Mouse (Mus musculus): ENCODE results near the gene Cst10. TPM values are rescaled to one million over a fixed set of nuclear protein-coding genes. Genes with fewer than 3 reads are reported as not detected.
A peak's percentile ranks its signal among the peaks of the same experiment; 100 is the strongest.

Cst10 gene
- total RNA-seq (2021), result not detected

GRCm38 (mm10) chr2:149404757-149405156 is at the start of gene Cst10:
Cst10 (plus strand) TSS chr2:149405057.
- DNase-seq (ENCODE audit: low spot score in 2 of 2), result no peak
- intact Hi-C loops (cut with DNase I), result no loop called here

- DNase-seq (ENCODE audit: low spot score in 2 of 2), result no peak
- intact Hi-C loops (cut with DNase I), result no loop called here
Observed at GRCm38 (mm10) chr2:149392951-149393350, 11.9 kb upstream of the Cst10 start.

- intact Hi-C loops (cut with DNase I), result loop anchor here (1.0 to 2.0 kb wide), 3 partner anchors 346 to 676 kb away; no protein-coding TSS in a partner anchor
- DNase-seq (ENCODE audit: low spot score in 2 of 2), result peak; percentile 28 to 63
Observed at GRCm38 (mm10) chr2:149422564-149422963, 17.7 kb downstream of the Cst10 start.
